Mouse (Mus musculus) ES-E14 (cell line): ENCODE measurements at regions not wholly inside any gene's neighbourhood (a gene's known extent, or its start where the extent isn't known, plus 50 kb on each side); places are given as distances from the start of the nearest gene placed in this dataset.

Experiments used
- CHD2 ChIP-seq: IDR thresholded peaks from 2 replicates; pipeline ENCODE4 v1.6.1; 2014; ENCODE audit warnings: mild to moderate bottlenecking, low read depth, low read length, inconsistent platforms
- HCFC1 ChIP-seq: IDR thresholded peaks from 2 replicates; pipeline ENCODE4 v1.6.1; 2012; ENCODE audit warnings: low read length, inconsistent platforms, borderline replicate concordance; ENCODE audit not compliant: insufficient read depth
- MAFK ChIP-seq: IDR thresholded peaks from 2 replicates; pipeline ENCODE4 v1.6.1; 2014; ENCODE audit warnings: mild to moderate bottlenecking, low read depth, low read length, inconsistent platforms; ENCODE audit not compliant: insufficient read depth

DNA sequence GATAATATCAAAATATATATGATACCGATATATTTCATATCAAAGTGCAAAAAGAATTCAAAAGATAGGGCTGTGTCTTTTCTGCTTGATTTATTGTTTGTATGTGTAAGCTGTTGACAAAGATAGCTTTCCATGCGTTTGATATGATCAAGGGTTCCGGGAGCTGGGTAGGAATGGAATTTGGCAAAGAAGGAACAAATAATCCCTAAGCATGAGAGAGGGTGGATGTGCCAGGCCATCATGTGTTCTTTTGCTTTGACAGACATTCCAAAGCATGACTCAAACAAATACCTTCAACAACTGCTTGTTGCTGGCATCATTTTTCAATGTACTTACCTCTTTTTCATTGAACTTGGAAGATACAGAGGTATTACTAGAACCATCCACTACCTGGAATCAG is 246.9 kb upstream of the Zfp930 start:
- TF ChIP-seq CHD2 (no peak), HCFC1 (no peak), MAFK (no peak)
